In the genomic region with DNA sequence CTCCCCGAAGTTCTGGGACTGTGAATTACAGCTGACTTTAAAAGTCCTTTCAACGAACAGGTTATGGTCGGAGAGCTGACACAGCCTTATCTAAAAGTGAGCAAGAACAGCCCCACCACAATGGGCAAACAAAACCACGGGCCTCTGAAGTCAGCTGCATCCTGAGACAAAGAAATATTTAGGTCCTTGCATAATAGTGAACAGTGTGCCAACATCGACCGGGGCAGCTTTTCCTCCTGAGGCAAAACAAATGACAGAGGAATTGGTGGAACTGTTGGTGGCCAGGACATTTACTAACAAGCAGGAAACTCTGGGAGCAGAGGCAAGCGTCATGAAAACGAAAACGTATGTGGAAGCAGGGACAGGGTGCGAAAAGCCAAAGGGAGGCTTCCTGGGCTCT, we compare ENCODE assay signal across 14 mouse cellular contexts. TPM values are rescaled to one million over a fixed set of nuclear protein-coding genes. Genes with fewer than 3 reads are reported as not detected.
DNase-seq lines count a peak whose midpoint lies in the region; ATAC-seq and TF ChIP-seq lines count a peak whose summit lies in the region.
"Had no signal": no experiment of that assay in that cellular context is flagged by ENCODE, and none has a peak within 500 bp of the region (broad histone marks: within the 10 kb centered on the region; RNA-seq: fewer than 3 reads in every experiment).

No protein-coding gene starts in this region.

- 18% methylated on average over 10 of the region's 10 CpGs for WGBS in heart, embryonic 12.5 days
- WGBS in heart, adult 2 months = 16% methylated on average over 10 of the region's 10 CpGs
- 41% methylated on average over 10 of the region's 10 CpGs for WGBS in embryonic facial prominence, embryonic 10.5 days

- DNase-seq in heart, adult 2 months = no peak
- DNase-seq in 416B (ENCODE audit: low read depth) = peak; percentile 52
- peak; percentile 17 for DNase-seq in embryonic facial prominence, embryonic 10.5 days (ENCODE audit: low spot score)
- DNase-seq in lung, postnatal 14 days = peak; percentile 15
- DNase-seq in urinary bladder, postnatal 4 days (ENCODE audit: low spot score in 2 of 2) = no peak
- no peak for DNase-seq in thymus, postnatal 4 days
- DNase-seq: adrenal gland, adult 2 months; cerebellum, postnatal 36 days; gastrocnemius, adult 2 months; kidney, postnatal 10 days; layer of hippocampus, postnatal 36 days had no signal

- intact Hi-C loops in heart, adult 2 months (cut with DNase I) = loop anchor here (5.0 kb wide), 2 partner anchors 469 to 1534 kb away; no protein-coding TSS in a partner anchor

- H3K4me1 ChIP-seq in heart, embryonic 12.5 days (replicated peaks) = peaks cover 13% of the 10 kb centered on the region
- H3K4me1 ChIP-seq in heart, adult 2 months (ENCODE audit: control insufficient read depth, insufficient read depth, low read length) = no peaks in the 10 kb centered on the region
- H3K4me1 ChIP-seq in embryonic facial prominence, embryonic 10.5 days = peaks cover 19% of the 10 kb centered on the region

- H3K27me3 ChIP-seq in heart, embryonic 12.5 days (replicated peaks) = no peaks in the 10 kb centered on the region
- no peaks in the 10 kb centered on the region for H3K27me3 ChIP-seq in heart, adult 2 months (ENCODE audit: control insufficient read depth, insufficient read depth, low read length)
- no peaks in the 10 kb centered on the region for H3K27me3 ChIP-seq in embryonic facial prominence, embryonic 10.5 days (replicated peaks; ENCODE audit: low read depth, poor library complexity, severe bottlenecking)

- TF ChIP-seq EP300 in heart, adult 2 months (IDR thresholded peaks at IDR 0.05; ENCODE audit: insufficient read depth, low read depth, low read length) = no peak

- no peak for TF ChIP-seq POLR2A in heart, adult 2 months (IDR thresholded peaks at IDR 0.05; ENCODE audit: insufficient read depth, low read depth, low read length)

- ATAC-seq in heart, embryonic 12.5 days (ENCODE audit: insufficient number of reproducible peaks, low FRiP score) = peak; percentile 45; the same call in 1 of the 2 replicates
- no peak for ATAC-seq in CD4-positive, CD25-positive, alpha-beta regulatory T cell, adult 4 months

- no peaks in the 10 kb centered on the region for H3K9me3 ChIP-seq in heart, embryonic 12.5 days (replicated peaks)
- no peaks in the 10 kb centered on the region for H3K9me3 ChIP-seq in embryonic facial prominence, embryonic 10.5 days

- TF ChIP-seq CTCF in heart, adult 2 months (IDR thresholded peaks at IDR 0.05) = no peak

- H3K9ac ChIP-seq in heart, embryonic 12.5 days = no peak overlapping the region
- H3K9ac ChIP-seq in heart, adult 2 months (ENCODE audit: low read depth, low read length) = no peak overlapping the region

- no peak overlapping the region for H3K27ac ChIP-seq in heart, embryonic 12.5 days (ENCODE audit: poor library complexity, severe bottlenecking)
- no peak overlapping the region for H3K27ac ChIP-seq in heart, adult 2 months
- H3K27ac ChIP-seq in embryonic facial prominence, embryonic 10.5 days (replicated peaks) = no peak overlapping the region; the same call in 1 of the 2 replicates
- H3K27ac ChIP-seq: gastrocnemius, adult 2 months had no signal

- H3K79me2 ChIP-seq in heart, adult 2 months (replicated peaks; ENCODE audit: control insufficient read depth, insufficient read depth, low read length) = no peaks in the 10 kb centered on the region

- H3K4me3 ChIP-seq in heart, embryonic 12.5 days = no peak overlapping the region
- no peak overlapping the region for H3K4me3 ChIP-seq in heart, adult 2 months
- H3K4me3 ChIP-seq in embryonic facial prominence, embryonic 10.5 days = no peak overlapping the region
- H3K4me3 ChIP-seq: gastrocnemius, adult 2 months; myocyte had no signal

- H3K4me2 ChIP-seq in heart, embryonic 12.5 days = peak overlapping the region; percentile 22; the same call in 1 of the 2 replicates

- H3K36me3 ChIP-seq in heart, embryonic 12.5 days = no peaks in the 10 kb centered on the region
- no peaks in the 10 kb centered on the region for H3K36me3 ChIP-seq in heart, adult 2 months (ENCODE audit: control insufficient read depth, insufficient read depth, low read length)
- H3K36me3 ChIP-seq in embryonic facial prominence, embryonic 10.5 days (replicated peaks) = no peaks in the 10 kb centered on the region

RNA-seq across cellular contexts. Expression of gene Mon1b, which starts 54.3 kb away (rescaled TPM):
- polyA plus RNA-seq in heart, embryonic 12.5 days (2016; fragmentation: Nextera tagmentation; extraction: Ambion mirVana) = 6.1 TPM in 2 replicates
- 1 to 10 TPM; 6.2 to 6.6 TPM for total RNA-seq in heart, adult 2 months (2021)
- polyA plus RNA-seq in heart, adult 2 months (2012; rRNA removed) = 2.7 and 3.3 TPM in 2 replicates
- polyA plus RNA-seq in embryonic facial prominence, embryonic 10.5 days (2016; fragmentation: Nextera tagmentation; extraction: Ambion mirVana) = 7.7 and 9.4 TPM in 2 replicates
- polyA plus RNA-seq in CD4-positive, CD25-positive, alpha-beta regulatory T cell, adult 4 months (2017; shearing (Covaris generic)) = 10 to 100 TPM; 15.0 to 27.9 TPM

Comparison
In these comparisons a context has a peak if more than half of its experiments do, and no peak if none do; other contexts are left out.
1. DNase-seq: peak in 416B (single experiment), embryonic facial prominence, embryonic 10.5 days (single experiment) and lung, postnatal 14 days (single experiment); none in heart, adult 2 months (0 of 2), urinary bladder, postnatal 4 days (0 of 2) and thymus, postnatal 4 days (single experiment).